In the genomic region with DNA sequence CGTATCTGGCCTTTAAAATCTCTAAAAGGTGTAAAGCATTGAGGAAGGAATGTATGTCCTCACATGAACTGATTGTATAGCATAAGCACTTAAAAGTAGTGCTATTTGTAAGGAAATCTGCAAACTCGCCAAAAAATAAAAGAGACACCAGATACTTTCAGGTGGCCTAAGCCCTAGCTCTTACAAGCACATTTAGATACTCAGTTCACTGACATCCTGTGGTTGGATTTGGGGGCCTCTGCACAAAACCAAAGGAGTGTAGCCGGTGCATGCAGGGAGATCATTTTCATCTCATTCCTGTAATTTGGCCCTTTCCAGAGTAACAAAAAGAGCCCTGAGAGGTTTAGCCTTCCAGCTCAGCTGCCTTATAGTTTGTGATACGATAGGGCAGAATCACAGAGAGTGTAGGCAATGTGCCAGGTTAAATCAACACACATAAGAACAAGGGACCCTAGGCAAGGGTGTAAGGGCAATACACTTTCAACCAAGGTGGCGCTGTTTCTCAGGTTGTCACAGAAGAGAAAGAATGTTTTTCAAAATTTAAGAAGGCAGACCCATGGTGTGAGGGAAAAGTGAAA, we compare ENCODE assay signal across 24 mouse cellular contexts.
DNase-seq lines count a peak whose midpoint lies in the region; ATAC-seq and TF ChIP-seq lines count a peak whose summit lies in the region.
"Had no signal": no experiment of that assay in that cellular context is flagged by ENCODE, and none has a peak within 500 bp of the region (broad histone marks: within the 10 kb centered on the region; RNA-seq: fewer than 3 reads in every experiment).

No protein-coding gene starts in this region.

- TF ChIP-seq CTCF in intestine, postnatal 0 days (IDR thresholded peaks at IDR 0.05; ENCODE audit: low read depth), result peak; percentile 37; the same call in 1 of the 2 replicates
- no peak for TF ChIP-seq CTCF in hindbrain, postnatal 0 days (IDR thresholded peaks at IDR 0.05; ENCODE audit: low read depth)

- H3K9me3 ChIP-seq in intestine, postnatal 0 days (ENCODE audit: control insufficient read depth), result no peaks in the 10 kb centered on the region
- no peaks in the 10 kb centered on the region for H3K9me3 ChIP-seq in intestine, embryonic 16.5 days (ENCODE audit: control insufficient read depth, low read length)
- no peaks in the 10 kb centered on the region for H3K9me3 ChIP-seq in limb, embryonic 14.5 days (ENCODE audit: control insufficient read depth, low read length)
- H3K9me3 ChIP-seq in limb, embryonic 10.5 days (replicated peaks), result no peaks in the 10 kb centered on the region
- H3K9me3 ChIP-seq in embryonic facial prominence, embryonic 13.5 days, result no peaks in the 10 kb centered on the region
- H3K9me3 ChIP-seq in hindbrain, postnatal 0 days (ENCODE audit: low read length), result no peaks in the 10 kb centered on the region
- H3K9me3 ChIP-seq: heart, embryonic 13.5 days; hindbrain, embryonic 12.5 days; liver, embryonic 12.5 days; midbrain, embryonic 13.5 days had no signal

- H3K27me3 ChIP-seq in intestine, postnatal 0 days (replicated peaks; ENCODE audit: control insufficient read depth, insufficient read depth, low read length), result no peaks in the 10 kb centered on the region
- no peaks in the 10 kb centered on the region for H3K27me3 ChIP-seq in intestine, embryonic 16.5 days (replicated peaks; ENCODE audit: control insufficient read depth, insufficient read depth, low read length)
- H3K27me3 ChIP-seq in limb, embryonic 14.5 days (ENCODE audit: control insufficient read depth, insufficient read depth, low read length), result no peaks in the 10 kb centered on the region
- H3K27me3 ChIP-seq in limb, embryonic 10.5 days (ENCODE audit: low read depth, poor library complexity, severe bottlenecking), result no peaks in the 10 kb centered on the region
- H3K27me3 ChIP-seq in embryonic facial prominence, embryonic 13.5 days, result no peaks in the 10 kb centered on the region
- H3K27me3 ChIP-seq in hindbrain, postnatal 0 days (ENCODE audit: insufficient read depth, low read length), result no peaks in the 10 kb centered on the region
- H3K27me3 ChIP-seq: CH12.LX; heart, embryonic 13.5 days; hindbrain, embryonic 12.5 days; liver, embryonic 12.5 days; midbrain, embryonic 13.5 days had no signal

- DNase-seq in limb, embryonic 14.5 days (ENCODE audit: low spot score), result no peak
- no peak for DNase-seq in limb, embryonic 10.5 days (ENCODE audit: low spot score)
- DNase-seq in A20 (ENCODE audit: low read depth, low spot score), result peak; percentile 14
- DNase-seq in adrenal gland, adult 18-20 months (ENCODE audit: low spot score in 2 of 2), result no peak
- DNase-seq in hindbrain, postnatal 0 days (ENCODE audit: low spot score), result no peak
- DNase-seq: adrenal gland, adult 8-10 months; B cell, adult 2 months; cerebellum, adult 18-20 months; cerebellum, postnatal 36 days; embryo, embryonic 11 days; forebrain, postnatal 0 days; gastrocnemius, postnatal 25 days; heart, adult 18-20 months; lung, adult 2 months; right cerebral cortex, postnatal 14 days had no signal

- no peak for ATAC-seq in intestine, postnatal 0 days
- no peak for ATAC-seq in intestine, embryonic 16.5 days
- ATAC-seq in limb, embryonic 14.5 days (ENCODE audit: low FRiP score, low read depth), result 0 out of 2 replicates have a peak, but pooled peaks have one; percentile 53
- peak; percentile 56; the same call in 1 of the 2 replicates for ATAC-seq in embryonic facial prominence, embryonic 13.5 days (ENCODE audit: insufficient number of reproducible peaks, insufficient read depth, low FRiP score, low TSS enrichment, low read depth)
- no peak for ATAC-seq in hindbrain, postnatal 0 days
- ATAC-seq: forebrain, postnatal 0 days; liver, embryonic 12.5 days; midbrain, embryonic 13.5 days had no signal

- H3K9ac ChIP-seq in intestine, postnatal 0 days (ENCODE audit: low read depth, low read length), result no peak overlapping the region
- H3K9ac ChIP-seq in intestine, embryonic 16.5 days (ENCODE audit: low read depth, low read length), result no peak overlapping the region
- H3K9ac ChIP-seq in limb, embryonic 14.5 days (ENCODE audit: low read depth, low read length, severe bottlenecking), result no peak overlapping the region
- H3K9ac ChIP-seq in embryonic facial prominence, embryonic 13.5 days, result no peak overlapping the region
- H3K9ac ChIP-seq in hindbrain, postnatal 0 days (replicated peaks; ENCODE audit: low read length), result no peak overlapping the region
- H3K9ac ChIP-seq: forebrain, postnatal 0 days; heart, embryonic 13.5 days; hindbrain, embryonic 12.5 days; liver, embryonic 12.5 days; midbrain, embryonic 13.5 days had no signal

- TF ChIP-seq POLR2A in limb, embryonic 14.5 days (IDR thresholded peaks at IDR 0.05; ENCODE audit: borderline replicate concordance, extremely low read depth, insufficient read depth, insufficient read length), result no peak

- H3K4me1 ChIP-seq in intestine, postnatal 0 days (replicated peaks; ENCODE audit: control insufficient read depth, insufficient read depth, low read length), result no peaks in the 10 kb centered on the region
- H3K4me1 ChIP-seq in intestine, embryonic 16.5 days (ENCODE audit: control insufficient read depth, insufficient read depth, low read length), result peaks cover 2% of the 10 kb centered on the region; the same call in 1 of the 2 replicates
- H3K4me1 ChIP-seq in limb, embryonic 14.5 days (ENCODE audit: control insufficient read depth, insufficient read depth, low read length), result no peaks in the 10 kb centered on the region
- H3K4me1 ChIP-seq in limb, embryonic 10.5 days, result peaks cover 21% of the 10 kb centered on the region
- H3K4me1 ChIP-seq in embryonic facial prominence, embryonic 13.5 days, result no peaks in the 10 kb centered on the region
- H3K4me1 ChIP-seq in hindbrain, postnatal 0 days (ENCODE audit: insufficient read depth, low read length), result no peaks in the 10 kb centered on the region
- H3K4me1 ChIP-seq: hindbrain, embryonic 12.5 days; liver, embryonic 12.5 days; midbrain, embryonic 13.5 days had no signal

- H3K36me3 ChIP-seq in intestine, postnatal 0 days (ENCODE audit: control insufficient read depth, insufficient read depth), result no peaks in the 10 kb centered on the region
- no peaks in the 10 kb centered on the region for H3K36me3 ChIP-seq in intestine, embryonic 16.5 days (ENCODE audit: control insufficient read depth, insufficient read depth, low read length)
- H3K36me3 ChIP-seq in limb, embryonic 14.5 days (ENCODE audit: control insufficient read depth, insufficient read depth, low read length), result no peaks in the 10 kb centered on the region
- H3K36me3 ChIP-seq in limb, embryonic 10.5 days, result no peaks in the 10 kb centered on the region
- no peaks in the 10 kb centered on the region for H3K36me3 ChIP-seq in embryonic facial prominence, embryonic 13.5 days
- no peaks in the 10 kb centered on the region for H3K36me3 ChIP-seq in hindbrain, postnatal 0 days (ENCODE audit: insufficient read depth, low read length)
- H3K36me3 ChIP-seq: G1E; heart, embryonic 13.5 days; hindbrain, embryonic 12.5 days; liver, embryonic 12.5 days; midbrain, embryonic 13.5 days had no signal

- no peak overlapping the region for H3K4me3 ChIP-seq in intestine, postnatal 0 days (ENCODE audit: low read depth, low read length)
- H3K4me3 ChIP-seq in intestine, embryonic 16.5 days (ENCODE audit: low read length), result no peak overlapping the region
- no peak overlapping the region for H3K4me3 ChIP-seq in limb, embryonic 14.5 days (replicated peaks; ENCODE audit: low read length)
- H3K4me3 ChIP-seq in limb, embryonic 10.5 days, result no peak overlapping the region
- no peak overlapping the region for H3K4me3 ChIP-seq in embryonic facial prominence, embryonic 13.5 days
- no peak overlapping the region for H3K4me3 ChIP-seq in hindbrain, postnatal 0 days (ENCODE audit: low read length)
- H3K4me3 ChIP-seq: heart, embryonic 13.5 days; hindbrain, embryonic 12.5 days; liver, embryonic 12.5 days; midbrain, embryonic 13.5 days had no signal

- H3K4me2 ChIP-seq in intestine, postnatal 0 days (replicated peaks; ENCODE audit: low read depth), result no peak overlapping the region
- no peak overlapping the region for H3K4me2 ChIP-seq in intestine, embryonic 16.5 days (ENCODE audit: low read depth, low read length)
- no peak overlapping the region for H3K4me2 ChIP-seq in limb, embryonic 14.5 days (replicated peaks; ENCODE audit: low read depth, low read length, severe bottlenecking)
- no peak overlapping the region for H3K4me2 ChIP-seq in embryonic facial prominence, embryonic 13.5 days
- H3K4me2 ChIP-seq in hindbrain, postnatal 0 days (ENCODE audit: low read depth, low read length), result no peak overlapping the region
- H3K4me2 ChIP-seq: heart, embryonic 13.5 days; hindbrain, embryonic 12.5 days; liver, embryonic 12.5 days; midbrain, embryonic 13.5 days had no signal

- H3K27ac ChIP-seq in intestine, postnatal 0 days (ENCODE audit: low read depth, low read length), result no peak overlapping the region
- H3K27ac ChIP-seq in intestine, embryonic 16.5 days (ENCODE audit: low read length), result no peak overlapping the region
- H3K27ac ChIP-seq in limb, embryonic 14.5 days (replicated peaks; ENCODE audit: low read depth, low read length), result no peak overlapping the region
- H3K27ac ChIP-seq in limb, embryonic 10.5 days, result no peak overlapping the region
- H3K27ac ChIP-seq in embryonic facial prominence, embryonic 13.5 days, result no peak overlapping the region
- no peak overlapping the region for H3K27ac ChIP-seq in hindbrain, postnatal 0 days
- H3K27ac ChIP-seq: heart, embryonic 13.5 days; hindbrain, embryonic 12.5 days; liver, embryonic 12.5 days; midbrain, embryonic 13.5 days had no signal

- WGBS in intestine, postnatal 0 days, result 80% methylated on average over 5 of the region's 5 CpGs
- WGBS in intestine, embryonic 16.5 days, result 76% methylated on average over 5 of the region's 5 CpGs
- 63% methylated on average over 5 of the region's 5 CpGs for WGBS in limb, embryonic 14.5 days
- WGBS in limb, embryonic 10.5 days, result 87% methylated on average over 5 of the region's 5 CpGs
- WGBS in embryonic facial prominence, embryonic 13.5 days, result 57% methylated on average over 5 of the region's 5 CpGs
- WGBS in hindbrain, postnatal 0 days, result 74% methylated on average over 5 of the region's 5 CpGs

Comparison
In these comparisons a context has a peak if more than half of its experiments do, and no peak if none do; other contexts are left out.
1. ATAC-seq: peak in limb, embryonic 14.5 days (single experiment) and embryonic facial prominence, embryonic 13.5 days (single experiment); none in intestine, postnatal 0 days (single experiment), intestine, embryonic 16.5 days (single experiment) and hindbrain, postnatal 0 days (single experiment).